ENCODE assay signal across 8 mouse cellular contexts in the genomic region with DNA sequence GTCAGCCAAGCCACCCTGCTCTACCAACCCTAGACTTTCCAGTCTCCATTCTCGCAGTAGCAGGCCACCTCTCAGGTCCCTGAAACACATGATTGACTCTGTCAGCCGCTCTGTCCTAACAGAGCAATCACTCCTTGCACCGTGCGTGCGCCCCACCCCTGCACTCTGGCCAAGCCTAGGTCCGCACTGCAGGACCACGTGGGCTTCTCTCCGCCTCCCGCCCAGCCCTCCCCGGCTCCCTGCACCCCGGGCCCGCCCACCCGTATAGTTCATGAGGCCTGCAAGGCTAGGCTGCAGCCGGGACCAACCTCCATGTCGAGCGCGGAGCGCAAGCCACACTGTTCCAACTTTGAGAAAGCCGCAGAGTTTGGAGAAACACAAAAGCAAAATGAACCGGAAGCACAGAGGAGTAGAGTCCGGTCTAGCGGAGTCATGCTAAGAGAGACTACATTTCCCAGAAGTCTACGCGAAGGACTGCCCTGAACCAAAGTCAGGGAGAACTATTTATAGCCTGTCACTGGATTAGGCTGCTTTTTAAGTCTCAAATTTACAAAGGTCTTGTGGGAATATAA. TPM values are rescaled to one million over a fixed set of nuclear protein-coding genes. Genes with fewer than 3 reads are reported as not detected.
DNase-seq lines count a peak whose midpoint lies in the region; ATAC-seq and TF ChIP-seq lines count a peak whose summit lies in the region.

No protein-coding gene starts in this region.

- no peak for TF ChIP-seq EP300 in liver, embryonic 14.5 days (IDR thresholded peaks at IDR 0.05; ENCODE audit: low read depth)
- TF ChIP-seq EP300 in stomach, postnatal 0 days (optimal IDR thresholded peaks at IDR 0.05), result no peak

- peak overlapping the region; percentile 73 for H3K4me3 ChIP-seq in forebrain, embryonic 10.5 days
- peak overlapping the region; percentile 73 for H3K4me3 ChIP-seq in heart, embryonic 15.5 days
- peak overlapping the region; percentile 60 to 95 for H3K4me3 ChIP-seq in liver, embryonic 14.5 days (ENCODE audit: insufficient read depth in 1 of 2, low read depth in 2 of 2, low read length in 2 of 2)
- peak overlapping the region; percentile 63 for H3K4me3 ChIP-seq in neural tube, embryonic 11.5 days (ENCODE audit: low read depth, low read length)
- H3K4me3 ChIP-seq in stomach, postnatal 0 days (ENCODE audit: low read depth, low read length), result peak overlapping the region; percentile 58

- peaks cover 22% of the 10 kb centered on the region; the same call in 1 of the 2 replicates for H3K9me3 ChIP-seq in forebrain, embryonic 10.5 days
- no peaks in the 10 kb centered on the region for H3K9me3 ChIP-seq in heart, embryonic 15.5 days (replicated peaks)
- H3K9me3 ChIP-seq in liver, embryonic 14.5 days (ENCODE audit: control insufficient read depth, low read length), result no peaks in the 10 kb centered on the region
- no peaks in the 10 kb centered on the region for H3K9me3 ChIP-seq in neural tube, embryonic 11.5 days (ENCODE audit: control insufficient read depth, low read length)
- no peaks in the 10 kb centered on the region for H3K9me3 ChIP-seq in stomach, postnatal 0 days (ENCODE audit: control insufficient read depth, low read length)

- TF ChIP-seq CTCF in liver, embryonic 14.5 days (IDR thresholded peaks at IDR 0.05; ENCODE audit: low read depth), result no peak
- peak; percentile 6; the same call in 1 of the 2 replicates for TF ChIP-seq CTCF in stomach, postnatal 0 days (IDR thresholded peaks at IDR 0.05; ENCODE audit: low read depth)

- H3K27me3 ChIP-seq in forebrain, embryonic 10.5 days (ENCODE audit: poor library complexity, severe bottlenecking), result no peaks in the 10 kb centered on the region
- H3K27me3 ChIP-seq in heart, embryonic 15.5 days, result no peaks in the 10 kb centered on the region
- no peaks in the 10 kb centered on the region for H3K27me3 ChIP-seq in liver, embryonic 14.5 days (ENCODE audit: control insufficient read depth, insufficient read depth, low read length)
- H3K27me3 ChIP-seq in neural tube, embryonic 11.5 days (ENCODE audit: control insufficient read depth, insufficient read depth, low read length), result no peaks in the 10 kb centered on the region
- no peaks in the 10 kb centered on the region for H3K27me3 ChIP-seq in stomach, postnatal 0 days (ENCODE audit: control insufficient read depth, insufficient read depth, low read length)

- H3K4me1 ChIP-seq in forebrain, embryonic 10.5 days, result peaks cover 16% of the 10 kb centered on the region
- H3K4me1 ChIP-seq in heart, embryonic 15.5 days (replicated peaks), result peaks cover 9% of the 10 kb centered on the region
- peaks cover 6 to 11% of the 10 kb centered on the region in 2 experiments; a peak in 3 of 4 replicates for H3K4me1 ChIP-seq in liver, embryonic 14.5 days (replicated peaks; ENCODE audit: control insufficient read depth in 2 of 2, insufficient read depth in 2 of 2, low read length in 1 of 2)
- H3K4me1 ChIP-seq in neural tube, embryonic 11.5 days (ENCODE audit: control insufficient read depth, insufficient read depth, low read length), result no peaks in the 10 kb centered on the region
- no peaks in the 10 kb centered on the region for H3K4me1 ChIP-seq in stomach, postnatal 0 days (replicated peaks; ENCODE audit: control insufficient read depth, insufficient read depth)

- H3K4me2 ChIP-seq in heart, embryonic 15.5 days, result peak overlapping the region; percentile 90
- H3K4me2 ChIP-seq in liver, embryonic 14.5 days (ENCODE audit: low read depth), result peak overlapping the region; percentile 74
- peak overlapping the region; percentile 67 for H3K4me2 ChIP-seq in neural tube, embryonic 11.5 days (ENCODE audit: low read depth)
- H3K4me2 ChIP-seq in stomach, postnatal 0 days (replicated peaks; ENCODE audit: low read depth), result peak overlapping the region; percentile 65

- peak; percentile 100 for ATAC-seq in heart, embryonic 15.5 days (replicated peaks; ENCODE audit: insufficient number of reproducible peaks, insufficient read depth, low FRiP score, low read depth)
- ATAC-seq in liver, embryonic 14.5 days (ENCODE audit: insufficient read depth), result peak; percentile 100
- peak; percentile 99 for ATAC-seq in neural tube, embryonic 11.5 days (ENCODE audit: insufficient read depth, low FRiP score, low TSS enrichment)
- ATAC-seq in stomach, postnatal 0 days (ENCODE audit: low FRiP score, low TSS enrichment), result peak; percentile 100

- H3K36me3 ChIP-seq in forebrain, embryonic 10.5 days (replicated peaks), result peaks cover 32% of the 10 kb centered on the region
- peaks cover 4% of the 10 kb centered on the region for H3K36me3 ChIP-seq in heart, embryonic 15.5 days
- no peaks in the 10 kb centered on the region for H3K36me3 ChIP-seq in liver, embryonic 14.5 days (replicated peaks; ENCODE audit: control insufficient read depth, insufficient read depth, low read depth)
- no peaks in the 10 kb centered on the region for H3K36me3 ChIP-seq in neural tube, embryonic 11.5 days (ENCODE audit: control insufficient read depth, insufficient read depth, low read length)
- H3K36me3 ChIP-seq in stomach, postnatal 0 days (ENCODE audit: control insufficient read depth, insufficient read depth, low read length), result no peaks in the 10 kb centered on the region

- DNase-seq in CD8-positive naive resting alpha-beta T cell, adult 2 months (ENCODE audit: low read depth in 2 of 2, low spot score in 2 of 2), result peak; percentile 35 to 55
- peak; percentile 31 for DNase-seq in c-Kit-negative CD71-positive TER-119-positive erythroid progenitor cells, embryonic 14.5 days (ENCODE audit: low read depth, low spot score)
- DNase-seq in forebrain, embryonic 10.5 days (ENCODE audit: extremely low spot score, low spot score), result peak; percentile 73
- peak; percentile 83 to 95 for DNase-seq in kidney, postnatal 25 days
- peak; percentile 50 to 61 (median 59) for DNase-seq in liver, embryonic 14.5 days (ENCODE audit: low read depth in 3 of 3, low spot score in 3 of 3)
- DNase-seq in neural tube, embryonic 11.5 days (ENCODE audit: low spot score), result peak; percentile 78
- DNase-seq in stomach, postnatal 0 days (ENCODE audit: low spot score), result peak; percentile 91

- 0% methylated on average over 24 of the region's 24 CpGs for WGBS in forebrain, embryonic 10.5 days
- under 1% methylated on average over 24 of the region's 24 CpGs for WGBS in heart, embryonic 15.5 days
- under 1% methylated on average over 24 of the region's 24 CpGs for WGBS in liver, embryonic 14.5 days (ENCODE audit: insufficient replicate concordance)
- WGBS in neural tube, embryonic 11.5 days, result 1% methylated on average over 24 of the region's 24 CpGs
- WGBS in stomach, postnatal 0 days, result under 1% methylated on average over 22 of the region's 24 CpGs

- H3K27ac ChIP-seq in forebrain, embryonic 10.5 days, result peak overlapping the region; percentile 92
- peak overlapping the region; percentile 91 for H3K27ac ChIP-seq in heart, embryonic 15.5 days
- H3K27ac ChIP-seq in liver, embryonic 14.5 days, result peak overlapping the region; percentile 26; the same call in 1 of the 2 replicates
- H3K27ac ChIP-seq in neural tube, embryonic 11.5 days (ENCODE audit: low read depth, low read length), result peak overlapping the region; percentile 76
- H3K27ac ChIP-seq in stomach, postnatal 0 days (replicated peaks), result peak overlapping the region; percentile 90

- H3K9ac ChIP-seq in heart, embryonic 15.5 days, result peak overlapping the region; percentile 79
- H3K9ac ChIP-seq in liver, embryonic 14.5 days (replicated peaks), result peak overlapping the region; percentile 57
- H3K9ac ChIP-seq in neural tube, embryonic 11.5 days (ENCODE audit: low read length), result peak overlapping the region; percentile 62
- H3K9ac ChIP-seq in stomach, postnatal 0 days (ENCODE audit: low read length), result peak overlapping the region; percentile 64

RNA-seq across cellular contexts. Expression of a gene that starts 16.5 kb away (rescaled TPM):
- 6.6 and 6.7 TPM in 2 replicates for polyA plus RNA-seq in forebrain, embryonic 10.5 days (2016; fragmentation: Nextera tagmentation; extraction: Ambion mirVana)
- 3.2 and 3.3 TPM in 2 replicates for polyA plus RNA-seq in heart, embryonic 15.5 days (2015; fragmentation: Nextera tagmentation; extraction: Ambion mirVana)
- 0.39 and 0.63 TPM in 2 replicates for polyA plus RNA-seq in liver, embryonic 14.5 days (2012; rRNA removed)
- 0.96 and 1.3 TPM in 2 replicates for polyA plus RNA-seq in liver, embryonic 14.5 days (2014; fragmentation: Nextera tagmentation; extraction: Ambion mirVana)
- 7.5 and 8.2 TPM in 2 replicates for polyA plus RNA-seq in neural tube, embryonic 11.5 days (2014; fragmentation: Nextera tagmentation; extraction: Ambion mirVana)
- polyA plus RNA-seq in stomach, postnatal 0 days (2015; fragmentation: Nextera tagmentation; extraction: Ambion mirVana), result 1.8 and 2.3 TPM in 2 replicates

RNA-seq across cellular contexts. Expression of a gene that starts 20.3 kb away (rescaled TPM):
- 3.7 and 4.1 TPM in 2 replicates for polyA plus RNA-seq in forebrain, embryonic 10.5 days (2016; fragmentation: Nextera tagmentation; extraction: Ambion mirVana)
- polyA plus RNA-seq in heart, embryonic 15.5 days (2015; fragmentation: Nextera tagmentation; extraction: Ambion mirVana), result 2.2 and 2.4 TPM in 2 replicates
- 0.22 and 0.28 TPM in 2 replicates for polyA plus RNA-seq in liver, embryonic 14.5 days (2012; rRNA removed)
- 0.82 and 1.0 TPM in 2 replicates for polyA plus RNA-seq in liver, embryonic 14.5 days (2014; fragmentation: Nextera tagmentation; extraction: Ambion mirVana)
- 5.2 and 7.2 TPM in 2 replicates for polyA plus RNA-seq in neural tube, embryonic 11.5 days (2014; fragmentation: Nextera tagmentation; extraction: Ambion mirVana)
- 1.1 and 1.2 TPM in 2 replicates for polyA plus RNA-seq in stomach, postnatal 0 days (2015; fragmentation: Nextera tagmentation; extraction: Ambion mirVana)

RNA-seq across cellular contexts. Expression of a gene that starts 27.2 kb away (rescaled TPM):
- polyA plus RNA-seq in forebrain, embryonic 10.5 days (2016; fragmentation: Nextera tagmentation; extraction: Ambion mirVana), result 2.7 and 2.8 TPM in 2 replicates
- 1.5 and 1.8 TPM in 2 replicates for polyA plus RNA-seq in heart, embryonic 15.5 days (2015; fragmentation: Nextera tagmentation; extraction: Ambion mirVana)
- polyA plus RNA-seq in liver, embryonic 14.5 days (2012; rRNA removed), result 1.8 and 3.1 TPM in 2 replicates
- 1.3 TPM in 2 replicates for polyA plus RNA-seq in liver, embryonic 14.5 days (2014; fragmentation: Nextera tagmentation; extraction: Ambion mirVana)
- 2.0 and 2.5 TPM in 2 replicates for polyA plus RNA-seq in neural tube, embryonic 11.5 days (2014; fragmentation: Nextera tagmentation; extraction: Ambion mirVana)
- 1.1 and 1.3 TPM in 2 replicates for polyA plus RNA-seq in stomach, postnatal 0 days (2015; fragmentation: Nextera tagmentation; extraction: Ambion mirVana)

RNA-seq across cellular contexts. Expression of a gene that starts 34.8 kb away (rescaled TPM):
- polyA plus RNA-seq in forebrain, embryonic 10.5 days (2016; fragmentation: Nextera tagmentation; extraction: Ambion mirVana), result 0.07 and 0.22 TPM in 2 replicates
- polyA plus RNA-seq in heart, embryonic 15.5 days (2015; fragmentation: Nextera tagmentation; extraction: Ambion mirVana), result 0.38 TPM in 2 replicates
- 0.13 and 0.20 TPM in 2 replicates for polyA plus RNA-seq in liver, embryonic 14.5 days (2012; rRNA removed)
- polyA plus RNA-seq in liver, embryonic 14.5 days (2014; fragmentation: Nextera tagmentation; extraction: Ambion mirVana), result 0.11 and 0.15 TPM in 2 replicates
- 0.12 and 0.29 TPM in 2 replicates for polyA plus RNA-seq in neural tube, embryonic 11.5 days (2014; fragmentation: Nextera tagmentation; extraction: Ambion mirVana)
- 0.06 and 0.10 TPM in 2 replicates for polyA plus RNA-seq in stomach, postnatal 0 days (2015; fragmentation: Nextera tagmentation; extraction: Ambion mirVana)

RNA-seq across cellular contexts. Expression of a gene that starts 40.2 kb away (rescaled TPM):
- 2.2 TPM in 2 replicates for polyA plus RNA-seq in forebrain, embryonic 10.5 days (2016; fragmentation: Nextera tagmentation; extraction: Ambion mirVana)
- 1.5 and 1.6 TPM in 2 replicates for polyA plus RNA-seq in heart, embryonic 15.5 days (2015; fragmentation: Nextera tagmentation; extraction: Ambion mirVana)
- 0.14 and 0.33 TPM in 2 replicates for polyA plus RNA-seq in liver, embryonic 14.5 days (2012; rRNA removed)
- polyA plus RNA-seq in liver, embryonic 14.5 days (2014; fragmentation: Nextera tagmentation; extraction: Ambion mirVana), result 0.38 and 0.56 TPM in 2 replicates
- polyA plus RNA-seq in neural tube, embryonic 11.5 days (2014; fragmentation: Nextera tagmentation; extraction: Ambion mirVana), result 2.2 and 2.4 TPM in 2 replicates
- polyA plus RNA-seq in stomach, postnatal 0 days (2015; fragmentation: Nextera tagmentation; extraction: Ambion mirVana), result 0.65 and 0.76 TPM in 2 replicates

Comparison
In these comparisons a context has a peak if more than half of its experiments do, and no peak if none do; other contexts are left out.
1. Peak in every context shown above with its lines: DNase-seq, ATAC-seq, H3K4me3 ChIP-seq and H3K27ac ChIP-seq.
2. DNase-seq: peak in every context shown above with its lines; median percentile 91 in stomach, postnatal 0 days; 89 in kidney, postnatal 25 days; 78 in neural tube, embryonic 11.5 days; 73 in forebrain, embryonic 10.5 days; 59 in liver, embryonic 14.5 days; 45 in CD8-positive naive resting alpha-beta T cell, adult 2 months; 31 in c-Kit-negative CD71-positive TER-119-positive erythroid progenitor cells, embryonic 14.5 days.
3. H3K27ac ChIP-seq: peak in every context shown above with its lines; median percentile 92 in forebrain, embryonic 10.5 days; 91 in heart, embryonic 15.5 days; 90 in stomach, postnatal 0 days; 76 in neural tube, embryonic 11.5 days; 26 in liver, embryonic 14.5 days.